Mouse (Mus musculus): ENCODE results near the gene Irak2. TPM values are rescaled to one million over a fixed set of nuclear protein-coding genes. Genes with fewer than 3 reads are reported as not detected.

Irak2 gene
- total and polyA plus RNA-seq, 3 experiments = 30.0 to 39.5 (median 32.5) TPM

DNA sequence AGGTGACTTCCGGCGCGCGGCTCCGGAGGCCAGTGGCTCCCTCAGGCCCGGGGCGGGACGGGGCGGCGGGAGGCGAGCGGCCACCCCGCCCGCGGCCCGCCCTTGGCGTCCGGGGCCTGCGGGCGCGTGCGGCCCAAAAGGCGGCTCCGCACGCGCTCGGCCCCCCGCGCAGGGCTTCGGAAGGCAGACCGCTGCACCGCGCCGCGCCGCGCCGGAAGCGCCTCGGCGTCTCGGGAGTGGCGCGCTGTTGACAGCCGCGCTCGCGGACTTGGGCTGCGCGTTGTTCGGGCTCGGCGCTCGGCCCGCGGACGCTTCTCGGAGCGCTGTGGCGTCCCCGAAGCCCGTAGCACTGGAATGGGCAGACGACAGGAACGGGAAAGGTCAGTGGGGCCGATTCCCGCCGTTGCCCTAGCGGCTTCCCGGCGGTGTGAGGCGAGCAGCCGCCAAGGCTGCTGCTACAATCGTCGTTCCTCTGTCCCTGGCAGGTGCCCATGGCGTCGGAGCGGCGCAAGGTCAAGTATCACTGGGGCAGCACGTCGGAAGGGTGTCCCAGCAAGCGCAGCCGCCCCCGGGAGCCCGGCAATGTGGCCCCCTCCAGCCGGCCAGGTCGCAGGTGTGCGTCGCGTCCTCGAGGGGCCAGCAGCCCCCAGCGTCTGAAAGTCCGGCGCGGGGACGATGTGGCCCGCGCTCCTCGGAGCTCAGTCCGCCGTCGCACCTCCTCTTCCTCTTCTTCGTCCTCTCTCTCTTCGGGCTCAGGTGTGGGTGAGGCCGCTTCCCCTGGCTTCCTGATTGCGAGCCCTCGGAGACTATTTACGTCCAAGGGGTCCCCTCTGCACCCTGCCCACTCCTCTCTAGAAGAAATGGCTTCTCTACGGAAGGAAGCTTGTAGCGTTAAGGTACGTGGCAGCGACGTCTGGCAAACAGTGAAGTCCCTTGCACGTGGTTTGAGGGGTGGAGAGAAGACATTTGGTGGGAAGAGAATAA lies 59.2 kb downstream of the Irak2 start:
- TF ChIP-seq MYC (IDR thresholded peaks at IDR 0.05; ENCODE audit: low read depth, low read length) (0 out of 2 replicates have a peak, but pooled peaks have one; percentile 48), UBTF (IDR thresholded peaks at IDR 0.05; ENCODE audit: low read depth, low read length) (peak; percentile 13; the same call in 1 of the 2 replicates), HCFC1 (IDR thresholded peaks at IDR 0.05; ENCODE audit: low read depth, low read length) (no peak), MAX (IDR thresholded peaks at IDR 0.05; ENCODE audit: low read length) (peak; percentile 66), ZC3H11A (IDR thresholded peaks at IDR 0.05; ENCODE audit: low read depth, low read length) (no peak), BHLHE40 (IDR thresholded peaks at IDR 0.05; ENCODE audit: low read depth, low read length) (no peak), MXI1 (IDR thresholded peaks at IDR 0.05; ENCODE audit: low read depth, low read length) (peak; percentile 89), ZMIZ1 (IDR thresholded peaks at IDR 0.05; ENCODE audit: low read depth, low read length) (no peak), ZNF384 (IDR thresholded peaks at IDR 0.05; ENCODE audit: low read depth, low read length) (no peak), PAX5 (IDR thresholded peaks at IDR 0.05; ENCODE audit: low read length) (no peak)
- H3K27ac ChIP-seq (ENCODE audit: insufficient read depth, low read depth) = peak overlapping the region; percentile 75
- H3K9me3 ChIP-seq (replicated peaks; ENCODE audit: low read length) = no peaks in the 10 kb centered on the region
- dilution Hi-C loops (cut with MboI; ENCODE audit: extremely low pct_ligation_motif_present, extremely low pct_unique_long_range_greater_than_20kb, low sequenced_read_pairs) (no loop called here), in situ Hi-C loops (cut with MboI; ENCODE audit: low pct_ligation_motif_present, low pct_unique_long_range_greater_than_20kb, low sequenced_read_pairs) (no loop called here)
- peaks cover 50% of the 10 kb centered on the region for H3K79me2 ChIP-seq (replicated peaks; ENCODE audit: control insufficient read depth, extremely low read depth, insufficient read depth, poor library complexity, severe bottlenecking)
- H3K27me3 ChIP-seq (replicated peaks) = no peaks in the 10 kb centered on the region
- peak overlapping the region; percentile 82 to 97 (median 96) for H3K4me3 ChIP-seq (replicated peaks in 1 of 3; ENCODE audit: low read depth in 2 of 3, low read length in 2 of 3, poor library complexity in 1 of 3)
- H3K36me3 ChIP-seq (replicated peaks in 1 of 2; ENCODE audit: control insufficient read depth in 1 of 2, insufficient read depth in 1 of 2, low read length in 1 of 2) = peaks cover 36 to 55% of the 10 kb centered on the region in 2 experiments
- H3K9ac ChIP-seq (ENCODE audit: insufficient read depth, low read depth) = peak overlapping the region; percentile 92
- no peak for DNase-seq (ENCODE audit: extremely low read depth)
- peak overlapping the region; percentile 93 for H3K4me2 ChIP-seq (ENCODE audit: insufficient read depth, low read depth, poor library complexity, severe bottlenecking)
- H3K4me1 ChIP-seq (ENCODE audit: control insufficient read depth in 1 of 2, insufficient read depth in 2 of 2) = peaks cover 18 to 56% of the 10 kb centered on the region in 2 experiments; a peak in 3 of 4 replicates

DNA sequence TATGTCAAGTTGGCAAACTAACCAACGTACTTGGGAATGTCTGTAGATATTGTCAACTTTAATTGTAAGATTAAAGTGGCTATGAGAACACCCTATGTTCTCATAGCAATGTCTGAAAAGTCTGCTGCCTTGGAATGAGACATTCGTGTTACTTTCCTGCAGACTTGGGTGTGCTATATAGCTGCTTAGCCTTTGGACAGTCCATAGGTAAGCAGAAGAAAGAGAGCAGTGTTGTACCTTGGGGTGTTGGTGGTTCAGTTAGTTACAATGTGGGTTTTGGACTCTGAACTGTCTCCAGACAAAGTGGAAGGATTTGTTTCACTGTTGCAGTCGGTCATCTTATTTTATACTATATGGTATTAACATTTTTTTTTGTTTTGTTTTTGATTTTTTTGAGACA lies 74.5 kb downstream of the Irak2 start:
- H3K27ac ChIP-seq (ENCODE audit: insufficient read depth, low read depth) = no peak overlapping the region
- TF ChIP-seq SIN3A (IDR thresholded peaks at IDR 0.05; ENCODE audit: low read length) = no peak
- TF ChIP-seq ZMIZ1 (IDR thresholded peaks at IDR 0.05; ENCODE audit: low read depth, low read length) = no peak
- TF ChIP-seq KAT2A (IDR thresholded peaks at IDR 0.05; ENCODE audit: insufficient replicate concordance, low read length) = no peak
- no peak for TF ChIP-seq ETS1 (conservative IDR thresholded peaks at IDR 0.05; ENCODE audit: low read depth, low read length)
- dilution Hi-C loops (cut with MboI; ENCODE audit: extremely low pct_ligation_motif_present, extremely low pct_unique_long_range_greater_than_20kb, low sequenced_read_pairs) (no loop called here), in situ Hi-C loops (cut with MboI; ENCODE audit: low pct_ligation_motif_present, low pct_unique_long_range_greater_than_20kb, low sequenced_read_pairs) (no loop called here)
- peaks cover 79 to 95% of the 10 kb centered on the region in 2 experiments for H3K36me3 ChIP-seq (replicated peaks in 1 of 2; ENCODE audit: control insufficient read depth in 1 of 2, insufficient read depth in 1 of 2, low read length in 1 of 2)
- H3K4me3 ChIP-seq (replicated peaks in 1 of 3; ENCODE audit: low read depth in 2 of 3, low read length in 2 of 3, poor library complexity in 1 of 3) = no peak overlapping the region
- no peaks in the 10 kb centered on the region for H3K9me3 ChIP-seq (replicated peaks; ENCODE audit: low read length)
- H3K9ac ChIP-seq (ENCODE audit: insufficient read depth, low read depth) = no peak overlapping the region
- peaks cover 11 to 33% of the 10 kb centered on the region in 2 experiments for H3K4me1 ChIP-seq (ENCODE audit: control insufficient read depth in 1 of 2, insufficient read depth in 2 of 2)
- H3K27me3 ChIP-seq (replicated peaks) = no peaks in the 10 kb centered on the region
- H3K79me2 ChIP-seq (replicated peaks; ENCODE audit: control insufficient read depth, extremely low read depth, insufficient read depth, poor library complexity, severe bottlenecking) = no peaks in the 10 kb centered on the region; the same call in 1 of the 2 replicates
- no peak overlapping the region for H3K4me2 ChIP-seq (ENCODE audit: insufficient read depth, low read depth, poor library complexity, severe bottlenecking)
- DNase-seq (ENCODE audit: extremely low read depth) = no peak
